Mouse (Mus musculus) small intestine, adult 2 months (tissue): ENCODE data around the gene Drd4.

Experiments used
- CTCF ChIP-seq: fragments of 200-500 bp; IDR thresholded peaks from 2 replicates; pipeline ENCODE4 v1.5.1; 2012; ENCODE audit warnings: low read depth, mild to moderate bottlenecking, control low read depth, inconsistent platforms, low read length, moderate library complexity, mixed read lengths; ENCODE audit not compliant: insufficient replicate concordance, insufficient read length; ENCODE audit errors: extremely low read depth
- POLR2A ChIP-seq: fragments of 200-500 bp; IDR thresholded peaks from 2 replicates; pipeline ENCODE4 v1.6.1; 2012; ENCODE audit warnings: low read depth, mild to moderate bottlenecking, control low read depth, inconsistent platforms, low read length, moderate library complexity

DNA sequence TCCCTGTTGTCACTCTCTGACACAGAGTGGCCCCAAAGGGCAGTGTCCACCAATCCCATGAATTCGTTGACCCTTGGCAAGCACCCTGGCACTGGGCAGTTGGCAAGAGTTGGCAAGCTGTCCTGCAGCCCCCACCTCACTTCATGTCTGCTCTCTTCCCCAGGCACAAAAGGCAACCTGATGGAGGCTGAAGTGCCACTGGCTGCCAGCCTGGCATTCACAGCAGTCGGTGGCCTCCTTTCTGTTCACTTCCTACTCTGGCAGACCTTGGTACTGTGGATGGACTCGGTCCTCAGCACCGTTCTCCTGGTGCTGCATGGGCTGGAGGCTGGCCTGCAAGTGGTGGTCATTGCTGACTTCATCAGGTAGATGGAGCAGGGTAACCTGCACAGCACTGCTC lies 43.9 kb downstream of the Drd4 start:
- TF ChIP-seq CTCF (no peak), POLR2A (no peak)
